Mouse (Mus musculus): ENCODE measurements at regions not wholly inside any gene's neighbourhood (a gene's known extent, or its start where the extent isn't known, plus 50 kb on each side); places are given as distances from the start of the nearest gene placed in this dataset.
"Not testable (repeated sequence)": the region's sequence is repeated elsewhere in the genome, so short reads cannot be mapped to it uniquely, and the experiment has no call there.

DNA sequence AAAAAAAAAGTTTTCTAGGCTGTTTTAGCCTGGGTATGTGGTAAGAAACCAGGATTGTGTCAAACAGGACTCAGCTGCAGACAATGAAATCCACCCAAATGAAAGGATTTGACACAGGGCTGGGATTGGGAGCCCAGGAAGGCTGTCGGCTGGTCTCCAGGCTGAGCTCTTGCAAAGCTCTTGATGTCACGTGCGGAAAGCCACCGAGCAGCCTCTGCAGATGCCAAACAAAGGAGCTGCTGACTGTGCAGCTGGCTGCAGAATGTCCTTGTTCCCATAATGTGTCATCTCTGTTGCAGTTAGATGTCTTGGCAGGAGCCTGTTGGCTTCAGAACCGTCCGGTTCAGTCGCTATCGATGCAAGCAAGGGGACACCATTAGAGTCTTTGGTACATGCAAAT lies 56.1 kb downstream of the Bbs10 start:
- DNase-seq (ENCODE audit: low read depth) = no peak

DNA sequence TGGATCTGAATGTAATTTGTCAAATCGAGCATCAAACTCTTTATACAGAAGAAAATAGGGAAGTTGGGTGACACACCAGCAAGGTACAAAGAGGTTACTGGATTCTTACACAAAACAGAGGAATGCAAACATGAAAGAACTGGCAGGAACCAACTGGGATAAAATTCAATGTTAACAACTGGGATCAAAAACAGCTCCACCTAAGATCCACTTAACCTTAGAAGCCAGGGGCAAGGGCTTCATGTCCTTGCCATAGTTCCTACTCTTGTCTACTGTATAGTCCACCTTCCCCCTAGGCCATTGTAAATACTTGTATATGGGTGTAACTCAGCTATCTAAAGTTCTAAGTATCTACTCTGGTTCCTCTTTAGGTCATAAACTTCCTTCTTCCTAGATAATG lies 59.9 kb downstream of the Bbs10 start:
- DNase-seq (ENCODE audit: low read depth) = not testable (repeated sequence)

DNA sequence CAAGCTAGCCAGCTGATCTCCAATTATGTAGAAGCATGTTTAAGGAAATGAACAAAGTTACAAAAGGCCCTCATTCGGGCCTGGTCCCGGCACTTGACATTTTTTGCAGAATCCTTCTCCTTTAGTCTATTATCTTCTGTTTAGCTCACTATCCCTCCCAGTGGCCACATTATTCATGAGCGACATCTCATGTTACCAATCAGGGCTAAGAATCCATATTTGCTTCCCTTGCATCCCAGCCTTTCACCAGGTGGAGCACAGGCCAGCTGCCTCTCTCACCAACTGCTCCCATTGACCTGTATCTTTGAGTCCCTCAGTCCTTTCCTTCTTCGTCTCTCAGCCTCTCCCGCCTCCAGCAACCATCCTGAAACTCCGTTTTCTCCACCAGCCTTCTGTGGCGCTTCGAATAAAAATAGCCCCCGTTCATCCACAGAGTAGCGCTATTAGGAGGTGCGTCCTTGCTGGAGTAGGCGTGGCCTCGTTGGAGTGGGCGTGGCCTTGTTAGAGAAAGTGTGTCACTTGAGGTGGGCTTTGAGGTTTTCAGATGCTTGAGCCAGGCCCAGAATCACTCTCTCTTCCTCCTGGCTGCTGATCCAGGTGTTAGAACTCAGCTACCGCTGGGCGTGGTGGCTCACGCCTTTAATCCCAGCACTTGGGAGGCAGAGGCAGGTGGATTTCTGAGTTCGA lies 63.4 kb downstream of the Bbs10 start:
- peak; percentile 33 for DNase-seq (ENCODE audit: low read depth)

DNA sequence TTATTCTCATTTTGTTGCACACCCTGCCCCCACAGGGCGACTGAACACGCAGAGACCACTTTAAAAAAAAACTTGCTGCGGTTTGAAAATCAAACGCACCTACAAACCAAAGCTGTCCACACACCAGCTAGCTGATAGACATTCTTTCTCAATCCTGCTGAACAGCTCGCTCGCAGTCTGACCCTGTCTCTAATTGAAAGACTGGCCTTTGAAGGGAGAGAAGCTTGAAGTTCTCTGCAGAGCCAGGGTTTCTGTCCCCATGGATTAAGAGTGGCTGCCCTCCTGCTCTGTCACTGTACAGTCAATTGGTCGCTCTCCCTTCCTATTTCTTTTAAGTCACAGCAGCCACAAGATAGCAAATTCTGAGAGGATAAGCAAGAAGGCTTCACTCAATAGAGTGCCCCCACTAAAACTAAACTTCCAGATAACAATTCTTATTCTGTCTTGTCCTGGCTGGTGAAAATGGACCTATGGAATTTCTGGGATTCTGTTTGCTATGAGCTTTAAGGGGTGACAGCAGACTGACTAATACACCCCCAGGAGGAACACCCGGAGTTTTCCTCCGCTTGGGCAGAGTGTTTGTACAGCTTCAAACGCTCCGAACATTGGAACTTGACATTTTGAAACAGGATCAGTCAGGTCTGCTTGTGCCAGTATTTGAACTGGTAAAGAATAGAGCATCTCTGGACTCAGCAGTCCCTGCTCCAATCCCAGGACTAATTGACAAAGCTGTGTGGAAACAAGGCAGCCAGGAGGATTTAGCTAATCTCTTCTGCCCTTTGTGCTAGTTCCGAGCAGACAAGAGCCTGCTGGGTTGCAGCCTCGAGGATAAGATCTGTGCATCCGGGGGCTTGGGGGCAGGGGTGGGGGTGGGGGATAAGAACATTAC lies 65.5 kb downstream of the Bbs10 start:
- peak; percentile 41 for DNase-seq (ENCODE audit: low read depth)

DNA sequence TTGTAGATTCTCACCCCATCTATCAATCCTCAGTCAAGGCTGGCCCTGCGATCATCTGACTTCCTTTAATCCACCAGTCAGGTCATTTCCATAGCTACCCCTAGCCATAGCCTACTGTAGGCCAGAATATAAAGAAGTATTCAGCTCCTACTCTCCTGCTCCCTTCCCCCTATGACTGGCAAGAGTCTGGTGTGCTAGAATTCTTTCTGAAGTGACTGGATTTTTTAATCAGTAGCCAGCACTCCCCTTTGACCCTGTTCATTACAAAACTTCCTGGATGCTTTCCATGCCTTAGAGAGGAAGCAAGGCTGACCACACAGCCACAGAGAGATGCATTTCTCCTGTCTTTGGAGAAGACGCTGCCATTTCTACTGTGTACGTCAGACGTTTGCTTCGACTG lies 66.5 kb downstream of the Bbs10 start:
- peak; percentile 84 for DNase-seq (ENCODE audit: low read depth)

DNA sequence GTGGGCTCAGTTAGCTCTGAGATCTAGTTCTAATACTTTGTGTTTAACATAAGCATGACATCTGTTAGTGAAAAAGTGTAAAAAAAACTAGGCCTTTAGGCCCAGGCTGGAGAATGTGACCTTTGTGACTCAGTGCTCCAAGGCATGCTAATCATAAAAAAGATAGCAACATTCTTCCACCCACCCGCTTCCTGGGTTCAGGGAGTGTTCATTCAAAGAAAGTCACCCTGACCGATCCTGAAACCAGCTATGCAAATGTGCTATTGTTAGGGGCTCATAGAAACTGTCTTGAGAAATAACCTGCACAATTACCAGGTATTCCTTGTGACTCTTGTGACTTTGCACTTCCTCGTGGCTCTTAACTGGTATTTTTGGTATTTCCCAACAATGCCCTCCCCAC lies 70.6 kb downstream of the Bbs10 start:
- DNase-seq (ENCODE audit: low read depth) = not testable (repeated sequence)

DNA sequence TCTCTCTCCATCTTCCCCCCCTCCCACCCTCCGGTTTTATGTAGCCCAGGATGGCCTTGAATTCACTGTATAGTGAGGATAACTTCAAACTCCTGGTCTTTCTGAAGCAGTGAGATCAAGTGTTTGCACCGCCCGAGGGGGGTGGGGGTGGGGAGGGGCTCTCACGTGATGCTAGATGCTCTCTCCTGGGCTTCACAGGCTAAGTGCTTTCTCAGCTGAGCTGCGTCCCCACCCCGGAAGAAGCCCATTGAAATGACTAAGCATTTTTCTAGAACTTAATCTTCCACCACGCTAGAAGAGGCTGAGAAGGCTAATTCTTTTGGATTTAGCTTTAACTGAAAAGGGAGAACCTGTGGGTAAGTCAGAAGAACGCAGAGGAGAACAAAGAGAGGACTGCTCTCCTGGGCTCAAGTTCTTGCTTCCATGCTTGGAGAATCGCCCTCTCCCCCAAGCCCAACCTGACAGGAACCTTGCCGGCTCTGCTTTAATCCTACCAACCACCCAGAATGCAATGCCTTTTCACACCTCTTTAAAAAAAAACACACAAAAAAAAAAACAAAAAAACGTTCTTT lies 79.7 kb downstream of the Bbs10 start:
- no peak for DNase-seq (ENCODE audit: low read depth)

DNA sequence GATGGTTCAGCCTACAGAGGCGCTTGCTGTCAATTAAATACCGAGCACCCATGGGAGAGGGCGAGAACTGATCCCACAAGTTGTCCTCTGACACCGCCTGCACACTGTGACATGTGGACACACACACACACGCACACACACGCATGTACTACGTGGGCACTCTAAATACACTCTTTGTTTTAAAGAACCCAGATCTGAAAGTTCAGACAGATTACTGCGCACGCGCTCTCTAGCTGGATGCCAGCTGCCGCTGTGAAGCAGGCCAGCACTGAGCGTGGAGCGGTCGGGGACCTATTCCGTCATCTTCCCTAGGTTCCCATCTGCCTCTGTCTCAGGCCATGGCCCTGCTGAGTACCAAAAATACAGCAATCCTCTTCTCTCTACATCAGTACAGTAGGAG lies 83.2 kb downstream of the Bbs10 start:
- DNase-seq (ENCODE audit: low read depth) = no peak

DNA sequence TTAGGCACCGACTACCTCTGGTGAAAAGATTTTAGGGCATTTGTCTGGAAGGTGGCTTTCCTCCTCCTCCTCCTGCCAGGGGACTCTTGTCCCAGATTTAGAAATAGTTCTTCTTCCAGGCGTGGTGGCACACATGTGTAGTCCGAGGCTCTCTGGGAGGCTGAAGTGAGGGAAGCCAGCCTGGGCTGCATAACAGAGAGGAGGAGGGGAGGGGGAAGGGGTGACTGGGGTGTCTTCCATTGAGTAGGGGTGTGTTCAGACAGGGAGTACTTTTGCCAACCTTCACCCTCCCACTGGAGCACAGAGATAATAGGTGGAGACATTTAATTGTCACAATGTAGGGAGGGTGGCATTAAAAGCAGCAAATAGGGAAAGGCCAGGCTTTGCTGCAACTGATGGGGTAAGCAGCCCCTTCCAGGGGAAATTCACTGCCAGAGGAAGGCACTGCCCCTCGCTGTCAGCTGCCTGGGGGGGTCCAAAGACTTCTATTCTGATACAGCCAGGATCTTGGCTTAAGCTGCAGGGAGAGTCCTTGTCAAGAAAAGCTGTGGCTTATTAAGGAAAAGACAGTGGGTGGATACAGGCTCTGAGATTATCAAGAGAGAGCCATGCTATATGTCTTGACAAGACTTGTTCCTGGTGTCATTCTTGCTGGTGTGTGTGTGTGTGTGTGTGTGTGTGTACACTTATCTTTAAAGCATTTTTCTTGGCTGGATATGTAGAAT lies 83.9 kb downstream of the Bbs10 start:
- DNase-seq (ENCODE audit: low read depth) = no peak

DNA sequence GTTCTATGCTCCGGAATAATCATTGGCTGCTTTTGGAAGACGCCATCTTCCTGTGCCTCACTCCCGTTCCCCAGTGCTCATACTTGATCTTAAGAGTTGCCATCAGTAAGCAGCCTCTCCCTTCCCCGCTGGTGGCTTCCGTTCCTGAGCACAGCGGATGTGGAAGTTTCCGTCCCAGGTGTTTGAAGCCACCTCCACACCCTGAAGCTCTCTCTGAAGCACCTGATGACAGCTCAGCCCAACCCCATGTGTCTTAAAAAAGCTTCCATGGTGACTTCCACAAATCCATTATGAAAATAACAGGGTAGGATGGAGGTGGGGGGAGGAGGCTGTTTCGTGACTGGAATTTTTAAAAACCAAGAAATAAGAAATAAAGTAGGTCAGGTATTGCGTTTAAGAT lies 87.1 kb downstream of the Bbs10 start:
- no peak for DNase-seq (ENCODE audit: low read depth)

DNA sequence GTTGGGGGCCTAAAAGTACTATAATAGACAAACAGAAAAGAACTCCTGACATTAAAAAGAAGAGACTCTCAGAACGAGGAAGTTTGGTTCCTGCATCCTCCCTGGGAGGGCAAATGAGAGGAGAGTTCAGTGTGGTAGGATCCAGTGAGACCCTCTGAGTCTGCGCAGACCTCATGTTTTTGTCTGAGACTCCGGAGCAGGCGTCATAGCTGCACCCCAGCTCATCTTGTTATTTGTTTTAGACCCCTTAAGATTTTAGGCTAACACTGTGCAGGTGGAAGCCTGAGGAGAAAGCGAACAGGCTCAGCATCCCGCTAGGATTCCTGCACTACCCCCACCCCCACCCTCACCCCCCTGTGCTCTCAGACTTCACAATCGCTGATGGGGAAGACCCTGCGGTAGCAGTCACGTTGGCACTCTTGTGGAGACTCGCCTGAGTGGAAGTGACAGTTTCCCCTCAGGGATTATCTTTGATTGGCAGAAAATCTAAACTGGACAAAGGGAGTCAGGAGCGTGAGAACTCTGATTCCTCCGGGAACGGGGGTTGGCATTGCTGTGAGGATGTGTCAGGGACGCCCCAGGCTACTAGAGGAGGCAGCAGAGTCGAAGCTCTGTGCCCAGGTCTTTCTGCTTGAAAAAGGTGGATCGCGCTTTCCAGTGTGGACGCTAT lies 85.0 kb upstream of the Nap1l1 start:
- no peak for DNase-seq (ENCODE audit: low read depth)

DNA sequence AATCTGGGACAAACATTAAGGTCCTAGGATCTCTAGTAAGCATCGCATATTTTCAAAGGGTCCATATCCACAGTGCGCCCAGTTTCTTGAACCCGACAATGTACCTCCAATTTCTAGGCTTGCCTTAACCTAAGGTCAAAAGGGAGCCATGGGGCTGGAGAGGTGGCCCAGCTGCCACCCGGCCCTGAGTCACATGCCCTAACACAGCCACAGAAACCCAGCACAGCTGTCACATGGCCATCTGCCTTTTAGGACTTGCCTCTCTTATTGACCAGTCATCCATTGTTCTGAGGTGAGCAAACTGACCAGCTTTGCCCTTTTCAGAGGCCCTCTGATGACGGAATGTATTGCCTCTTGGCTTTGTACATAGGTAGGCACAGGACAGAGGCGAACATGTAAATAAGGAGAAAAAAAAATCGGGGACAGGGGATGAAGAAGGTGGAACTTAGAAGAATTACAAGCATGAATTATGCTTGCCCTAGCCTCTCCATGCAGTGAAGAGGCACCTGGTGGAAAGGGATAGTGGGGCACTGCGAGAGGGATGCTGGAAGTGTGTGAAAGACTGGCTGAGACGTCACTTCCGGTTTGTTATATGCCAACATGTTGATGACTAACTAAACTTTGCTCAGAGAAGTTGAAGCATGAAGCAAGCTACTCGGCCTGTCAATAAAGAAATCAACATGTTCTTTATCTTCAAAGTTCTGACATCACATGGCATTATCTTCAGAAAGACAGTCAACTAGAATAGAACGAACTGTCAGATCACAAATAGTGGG lies 84.3 kb upstream of the Nap1l1 start:
- DNase-seq (ENCODE audit: low read depth) = peak; percentile 28

DNA sequence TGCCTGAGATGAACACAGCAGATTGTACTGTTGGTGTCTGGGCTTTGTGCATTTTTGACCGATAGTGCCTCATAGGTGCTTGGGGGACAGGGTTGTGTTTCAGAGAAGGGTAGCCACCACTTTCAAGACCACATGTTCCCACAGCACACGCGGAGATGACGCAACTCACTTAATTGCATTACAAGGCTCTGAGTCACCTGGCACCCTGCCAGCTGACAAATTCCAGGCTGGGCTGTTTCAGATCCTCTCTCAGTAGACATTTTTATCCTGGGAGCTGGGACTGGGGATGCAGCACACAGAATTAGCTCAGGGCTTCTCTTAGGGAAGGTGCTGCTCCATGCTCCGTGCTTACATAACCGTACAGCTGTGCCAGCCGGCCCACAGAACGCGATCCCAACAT lies 83.1 kb upstream of the Nap1l1 start:
- DNase-seq (ENCODE audit: low read depth) = peak; percentile 99

DNA sequence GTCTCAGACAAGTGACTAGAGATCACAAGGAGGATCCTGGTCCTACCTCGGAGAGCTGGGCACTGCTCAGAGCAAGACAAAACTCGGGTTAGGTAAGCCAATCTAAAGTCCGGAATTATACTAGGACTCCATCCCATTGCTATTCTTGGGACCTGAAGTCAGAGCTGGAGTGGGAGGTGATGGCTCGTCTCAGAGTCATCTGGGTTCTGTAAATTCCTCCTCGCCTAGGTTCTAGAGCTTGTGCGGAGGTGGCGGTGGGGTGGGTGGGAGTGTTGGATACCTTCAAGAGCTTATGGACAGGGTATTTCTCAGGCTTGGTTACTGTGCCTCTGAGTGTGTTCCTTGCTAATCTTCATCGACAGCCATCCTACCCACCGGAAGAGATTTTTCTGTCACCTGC lies 78.6 kb upstream of the Nap1l1 start:
- no peak for DNase-seq (ENCODE audit: low read depth)

DNA sequence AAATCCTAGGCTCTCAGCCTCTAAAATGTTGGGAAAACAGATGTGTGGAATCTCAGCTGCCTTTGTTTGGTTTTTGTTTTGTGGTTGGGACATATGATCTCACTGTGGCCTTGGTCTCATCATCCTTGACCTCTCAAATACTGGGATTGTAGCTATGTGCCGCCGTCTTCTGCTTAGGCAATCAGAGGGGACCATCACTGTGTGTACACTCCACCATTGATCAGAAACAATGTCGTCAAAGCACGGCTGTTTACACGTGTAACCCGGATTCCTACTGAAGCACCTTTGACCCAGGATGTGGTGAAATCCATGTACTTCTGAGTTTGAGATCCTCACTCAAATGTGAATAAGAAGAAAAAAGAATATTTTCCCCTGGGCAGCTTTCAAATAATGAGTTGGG lies 68.0 kb upstream of the Nap1l1 start:
- DNase-seq (ENCODE audit: low read depth) = no peak

DNA sequence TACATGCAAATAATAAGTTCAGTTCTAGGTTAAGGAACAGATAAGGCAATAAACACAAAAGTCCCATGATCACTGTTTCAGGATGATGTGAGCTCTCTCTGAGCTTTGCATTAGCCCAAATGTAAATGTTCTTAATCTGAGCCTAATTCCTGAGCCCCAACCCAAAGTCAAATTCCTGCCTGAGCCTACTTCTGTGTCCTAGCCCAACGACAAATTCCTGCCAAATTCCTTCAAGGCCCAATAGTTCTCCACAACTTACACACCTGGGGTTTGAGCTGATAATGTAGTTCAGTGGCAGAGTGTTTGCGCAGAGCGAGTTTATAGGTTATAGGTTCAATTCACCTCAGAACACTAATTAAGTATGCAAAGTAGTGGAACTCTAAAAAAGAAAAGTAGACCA lies 64.1 kb upstream of the Nap1l1 start:
- no peak for DNase-seq (ENCODE audit: low read depth)

DNA sequence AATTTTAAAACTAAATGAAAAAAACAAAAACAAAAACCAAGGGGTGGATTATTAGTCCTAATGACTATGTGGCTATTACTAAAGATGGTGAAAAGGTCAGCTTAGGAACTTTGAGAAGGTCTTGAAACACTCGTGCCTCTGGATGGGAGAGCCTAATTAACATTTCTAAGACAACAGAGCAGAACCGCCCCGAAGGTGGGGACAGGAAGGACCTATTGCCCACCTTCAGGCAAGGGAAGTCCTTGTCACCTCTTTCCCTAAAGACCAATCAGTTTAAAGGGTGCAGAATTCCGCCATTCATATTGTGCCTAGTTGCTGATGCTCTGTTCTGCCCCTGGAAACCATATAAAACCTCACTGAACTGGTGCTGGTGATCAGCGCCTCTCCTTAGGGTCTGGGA lies 63.5 kb upstream of the Nap1l1 start:
- DNase-seq (ENCODE audit: low read depth) = no peak

DNA sequence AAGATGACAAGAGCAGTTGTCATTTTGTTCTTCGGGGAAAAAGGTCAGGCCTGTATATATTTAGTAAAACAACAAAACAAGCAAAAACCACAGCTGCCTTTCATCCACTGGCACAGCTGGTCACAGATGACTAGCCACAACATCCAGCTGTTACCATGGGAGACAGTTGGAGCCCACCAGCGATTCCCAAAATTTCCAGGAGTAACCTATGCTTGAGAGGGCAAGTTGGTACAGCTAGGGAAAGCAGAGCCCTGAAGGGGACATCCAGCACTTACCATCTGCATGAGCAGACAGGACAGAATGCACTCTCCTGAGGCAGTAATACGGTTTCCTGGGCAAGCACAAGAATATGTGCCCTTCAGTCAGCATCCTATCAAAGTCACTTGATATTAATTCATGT lies 62.9 kb upstream of the Nap1l1 start:
- DNase-seq (ENCODE audit: low read depth) = no peak

DNA sequence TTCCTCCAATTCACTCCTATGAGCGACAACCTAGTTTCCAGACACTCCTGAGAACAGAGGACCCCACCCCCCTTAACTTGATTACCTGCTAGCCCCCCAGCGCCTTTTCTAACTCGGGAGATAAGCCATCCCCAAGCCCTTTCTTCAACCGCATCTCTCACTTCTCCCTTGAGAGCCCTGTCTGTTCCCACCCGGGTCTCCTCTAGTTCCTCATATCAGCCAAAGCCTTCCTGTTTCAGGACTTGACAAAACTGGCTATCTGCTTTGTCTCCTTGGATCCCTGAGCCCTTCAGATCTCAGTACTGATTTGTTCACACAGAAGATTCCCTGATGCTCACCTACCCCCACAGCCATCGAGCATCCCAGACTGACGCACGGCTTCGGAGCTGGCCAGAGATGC lies 61.5 kb upstream of the Nap1l1 start:
- DNase-seq (ENCODE audit: low read depth) = no peak

DNA sequence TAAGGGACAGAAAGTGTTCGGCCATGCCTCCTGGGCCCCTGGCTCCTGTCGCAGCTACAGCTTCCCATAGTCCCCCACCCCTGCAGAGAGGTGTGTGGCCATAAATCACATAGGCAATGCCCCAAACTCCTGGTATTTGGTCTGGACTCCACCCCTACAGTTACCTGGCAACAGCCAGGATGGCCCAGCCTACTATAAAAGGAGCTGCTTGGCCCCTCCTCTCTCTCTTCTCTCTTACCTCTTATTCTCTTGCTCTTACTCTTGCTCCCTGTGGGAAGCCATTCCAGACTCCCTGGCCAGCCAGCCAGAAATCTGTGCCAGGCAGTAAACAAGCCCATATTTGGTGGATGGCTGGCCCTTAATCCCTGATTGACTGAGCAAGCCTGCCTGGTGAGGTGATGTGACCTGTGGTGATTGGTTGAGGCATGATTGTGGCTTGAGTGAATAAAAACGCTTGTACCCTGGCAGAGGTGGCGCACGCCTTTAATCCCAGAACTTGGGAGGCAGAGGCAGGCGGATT lies 56.4 kb upstream of the Nap1l1 start:
- DNase-seq (ENCODE audit: low read depth) = peak; percentile 62

All from NIH3T3 (cell line).